Mouse (Mus musculus): ENCODE measurements around the gene Rnpep. TPM values are rescaled to one million over a fixed set of nuclear protein-coding genes. Genes with fewer than 3 reads are reported as not detected.

The Rnpep gene
- polyA plus RNA-seq, 1 experiment from 2014 or later: 54.7 TPM

DNA sequence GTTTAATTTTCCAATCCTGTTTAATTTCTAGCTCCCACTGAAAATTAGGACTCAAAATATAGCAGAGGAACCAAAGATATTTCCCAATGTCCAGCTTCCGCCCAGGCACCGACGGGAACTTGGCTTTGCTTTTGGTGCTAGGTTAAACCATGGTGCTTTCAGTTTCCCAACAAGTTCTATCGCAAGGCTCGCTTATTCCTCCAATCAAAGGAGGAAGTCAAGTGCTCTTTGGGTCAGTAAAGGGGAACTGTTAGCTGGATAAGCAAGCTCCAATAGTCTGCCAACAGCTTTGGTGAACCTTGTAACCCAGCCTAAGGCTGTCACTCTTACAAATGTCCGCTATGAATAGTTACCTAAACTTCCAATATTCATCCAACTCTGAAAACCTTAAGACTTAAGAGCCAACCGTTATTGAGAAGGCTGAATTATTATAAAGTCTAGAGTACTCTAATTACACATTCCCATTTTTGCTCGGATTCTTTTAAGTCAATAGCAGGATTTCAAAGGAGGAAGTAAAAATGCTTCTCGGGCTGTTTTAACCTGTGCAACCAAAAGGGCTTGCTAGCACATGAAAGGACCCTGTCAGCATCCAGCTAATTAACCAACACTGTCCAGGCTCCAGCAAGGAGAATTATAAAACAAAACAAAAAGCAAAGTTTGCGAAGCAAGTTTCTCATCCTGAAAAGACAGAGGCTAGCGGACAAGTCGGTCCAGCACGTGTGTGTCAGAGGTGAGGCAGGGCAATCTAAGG, 1.2 kb downstream of the Rnpep start:
- peak; percentile 25; the same call in 1 of the 2 replicates for ATAC-seq (ENCODE audit: low FRiP score, low TSS enrichment)
- Histone ChIP-seq H3K27ac (replicated peaks) (peak overlapping the region; percentile 97), H3K9me3 (ENCODE audit: control insufficient read depth, low read length) (no peaks in the 10 kb centered on the region), H3K36me3 (ENCODE audit: control insufficient read depth, insufficient read depth, low read length) (peaks cover 6% of the 10 kb centered on the region; the same call in 1 of the 2 replicates), H3K4me2 (replicated peaks; ENCODE audit: low read depth) (peak overlapping the region; percentile 87), H3K27me3 (ENCODE audit: control insufficient read depth, insufficient read depth, low read length) (no peaks in the 10 kb centered on the region), H3K4me1 (replicated peaks; ENCODE audit: control insufficient read depth, insufficient read depth) (no peaks in the 10 kb centered on the region), H3K4me3 (ENCODE audit: low read depth, low read length) (peak overlapping the region; percentile 83), H3K9ac (ENCODE audit: low read length) (peak overlapping the region; percentile 97)
- DNase-seq (ENCODE audit: low spot score): no peak
- WGBS: 19% methylated on average over 13 of the region's 13 CpGs
- TF ChIP-seq CTCF (IDR thresholded peaks at IDR 0.05; ENCODE audit: low read depth): no peak
- TF ChIP-seq EP300 (optimal IDR thresholded peaks at IDR 0.05): no peak

DNA sequence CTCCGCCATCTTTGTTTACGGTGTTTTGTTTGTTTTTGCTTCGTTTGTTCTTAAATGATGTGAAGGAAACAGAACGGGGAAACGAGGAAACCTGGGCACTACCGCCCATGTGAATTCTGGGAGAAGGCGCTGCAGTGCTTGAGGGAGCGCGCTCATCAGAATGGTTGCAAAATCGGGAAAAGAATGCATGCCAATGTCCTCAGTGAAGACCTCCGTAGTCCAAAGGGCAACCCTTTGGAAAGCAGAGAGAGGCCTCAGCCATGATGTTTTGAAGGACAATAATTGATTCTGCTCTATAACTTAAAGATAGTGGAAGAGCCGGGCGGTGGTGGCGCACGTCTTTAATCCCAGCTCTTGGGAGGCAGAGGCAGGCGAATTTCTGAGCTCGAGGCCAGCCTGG, 2.0 kb downstream of the Rnpep start:
- Histone ChIP-seq H3K36me3 (ENCODE audit: control insufficient read depth, insufficient read depth, low read length) (peaks cover 10% of the 10 kb centered on the region), H3K9ac (ENCODE audit: low read length) (no peak overlapping the region), H3K4me3 (ENCODE audit: low read depth, low read length) (no peak overlapping the region), H3K27ac (replicated peaks) (0 out of 2 replicates have a peak overlapping the region, but pooled peaks have one; percentile 97), H3K4me2 (replicated peaks; ENCODE audit: low read depth) (peak overlapping the region; percentile 87), H3K9me3 (ENCODE audit: control insufficient read depth, low read length) (no peaks in the 10 kb centered on the region), H3K27me3 (ENCODE audit: control insufficient read depth, insufficient read depth, low read length) (no peaks in the 10 kb centered on the region), H3K4me1 (replicated peaks; ENCODE audit: control insufficient read depth, insufficient read depth) (no peaks in the 10 kb centered on the region)
- WGBS: 90% methylated on average over 17 of the region's 17 CpGs
- TF ChIP-seq CTCF (IDR thresholded peaks at IDR 0.05; ENCODE audit: low read depth) (no peak), EP300 (optimal IDR thresholded peaks at IDR 0.05) (no peak)
- DNase-seq (ENCODE audit: low spot score) (no peak), ATAC-seq (ENCODE audit: low FRiP score, low TSS enrichment) (no peak)

DNA sequence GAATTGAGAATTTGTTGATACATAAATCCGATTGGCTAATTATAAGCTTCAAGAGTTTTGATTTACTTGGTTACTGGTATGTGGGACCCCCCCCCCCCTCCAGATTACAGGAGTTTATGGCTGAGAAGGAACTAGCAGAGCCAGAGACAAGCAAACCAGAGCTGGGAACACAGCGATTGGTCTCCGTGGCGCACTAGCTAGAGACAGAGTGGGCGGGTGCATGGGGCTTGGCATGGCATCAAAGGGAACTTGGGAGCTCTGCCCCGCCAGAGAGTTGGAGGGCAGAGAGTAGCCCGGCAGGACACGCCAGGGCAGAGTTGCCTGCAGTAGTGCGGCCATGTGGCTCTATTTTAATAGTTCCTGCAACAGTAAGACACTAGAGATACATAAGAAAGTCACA, 3.2 kb downstream of the Rnpep start:
- Histone ChIP-seq H3K36me3 (ENCODE audit: control insufficient read depth, insufficient read depth, low read length) (peaks cover 15% of the 10 kb centered on the region), H3K27me3 (ENCODE audit: control insufficient read depth, insufficient read depth, low read length) (no peaks in the 10 kb centered on the region), H3K4me3 (ENCODE audit: low read depth, low read length) (no peak overlapping the region), H3K27ac (replicated peaks) (no peak overlapping the region), H3K9ac (ENCODE audit: low read length) (no peak overlapping the region), H3K9me3 (ENCODE audit: control insufficient read depth, low read length) (no peaks in the 10 kb centered on the region), H3K4me1 (replicated peaks; ENCODE audit: control insufficient read depth, insufficient read depth) (no peaks in the 10 kb centered on the region), H3K4me2 (replicated peaks; ENCODE audit: low read depth) (no peak overlapping the region)
- TF ChIP-seq CTCF (IDR thresholded peaks at IDR 0.05; ENCODE audit: low read depth) (no peak), EP300 (optimal IDR thresholded peaks at IDR 0.05) (no peak)
- 35% methylated on average over 9 of the region's 9 CpGs for WGBS
- DNase-seq (ENCODE audit: low spot score) (peak; percentile 88), ATAC-seq (ENCODE audit: low FRiP score, low TSS enrichment) (peak; percentile 52; the same call in 1 of the 2 replicates)

DNA sequence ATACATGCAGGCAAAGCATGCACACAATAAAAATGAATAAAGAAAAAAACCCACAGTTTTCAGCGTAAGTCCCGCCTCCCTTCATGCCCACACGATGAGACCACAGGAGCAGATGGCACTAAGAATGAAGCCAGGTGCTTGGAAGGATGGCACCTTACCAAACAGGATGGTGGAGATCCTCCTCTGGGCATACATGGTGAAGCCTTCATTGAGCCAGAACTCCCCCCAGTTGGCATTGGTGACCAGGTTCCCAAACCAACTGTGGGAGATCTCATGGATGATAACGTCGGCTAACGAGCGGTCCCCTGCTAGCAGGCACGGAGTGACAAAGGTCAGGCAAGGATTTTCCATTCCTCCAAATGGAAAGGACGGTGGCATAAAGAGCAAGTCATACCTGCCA, 12.5 kb downstream of the Rnpep start:
- no peak overlapping the region for H3K4me2 ChIP-seq (replicated peaks; ENCODE audit: low read depth)
- peaks cover 17% of the 10 kb centered on the region for H3K36me3 ChIP-seq (ENCODE audit: control insufficient read depth, insufficient read depth, low read length)
- ATAC-seq (ENCODE audit: low FRiP score, low TSS enrichment): no peak
- no peak overlapping the region for H3K9ac ChIP-seq (ENCODE audit: low read length)
- H3K27me3 ChIP-seq (ENCODE audit: control insufficient read depth, insufficient read depth, low read length): no peaks in the 10 kb centered on the region
- DNase-seq (ENCODE audit: low spot score): no peak
- no peak for TF ChIP-seq EP300 (optimal IDR thresholded peaks at IDR 0.05)
- TF ChIP-seq CTCF (IDR thresholded peaks at IDR 0.05; ENCODE audit: low read depth): no peak
- H3K27ac ChIP-seq (replicated peaks): no peak overlapping the region
- no peaks in the 10 kb centered on the region for H3K9me3 ChIP-seq (ENCODE audit: control insufficient read depth, low read length)
- H3K4me1 ChIP-seq (replicated peaks; ENCODE audit: control insufficient read depth, insufficient read depth): no peaks in the 10 kb centered on the region
- no peak overlapping the region for H3K4me3 ChIP-seq (ENCODE audit: low read depth, low read length)
- 86% methylated on average over 9 of the region's 9 CpGs for WGBS

DNA sequence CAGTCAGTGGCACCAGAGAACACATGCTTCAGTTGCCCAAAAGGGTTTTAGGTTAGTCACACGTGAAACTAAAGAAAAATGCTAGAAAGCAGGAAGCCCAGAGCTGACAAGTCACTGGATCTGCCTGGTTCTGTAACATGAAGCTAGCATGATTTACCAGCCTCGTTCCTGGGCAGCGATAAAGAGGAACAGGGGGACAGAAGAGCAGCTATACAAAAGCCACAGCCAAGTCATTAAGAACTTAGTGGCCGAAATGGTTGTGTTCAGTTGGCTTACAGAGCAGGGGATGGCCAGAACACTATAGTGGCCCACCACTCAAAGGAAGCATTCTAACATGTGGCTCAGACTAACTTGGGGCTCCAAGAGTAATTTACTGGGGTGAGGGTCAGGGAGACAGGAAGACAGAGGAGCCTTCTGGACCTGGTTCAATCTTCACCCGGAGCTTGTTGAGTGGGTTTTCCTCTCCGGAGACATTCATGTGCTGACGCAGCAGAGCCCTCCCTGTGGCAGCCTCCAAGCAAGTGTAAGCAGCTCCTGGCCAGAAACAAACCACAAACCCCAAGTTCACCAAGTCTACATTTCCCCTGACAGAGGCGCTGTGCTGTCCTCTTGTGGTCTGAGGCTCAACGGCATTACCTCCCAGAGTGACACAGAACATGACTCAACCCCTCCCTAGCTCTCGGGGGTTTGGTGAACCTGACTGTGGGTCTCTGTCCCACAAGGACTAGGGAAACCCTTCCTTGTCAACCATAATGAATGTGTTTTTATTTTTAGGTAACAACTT, 16.0 kb downstream of the Rnpep start:
- H3K36me3 ChIP-seq (ENCODE audit: control insufficient read depth, insufficient read depth, low read length): peaks cover 14% of the 10 kb centered on the region; the same call in 1 of the 2 replicates

More for the DNA sequence above, 16.0 kb downstream of the Rnpep start:
- TF ChIP-seq CTCF (IDR thresholded peaks at IDR 0.05; ENCODE audit: low read depth) (peak; percentile 70), EP300 (optimal IDR thresholded peaks at IDR 0.05) (no peak)
- WGBS: 70% methylated on average over 10 of the region's 10 CpGs
- H3K27ac ChIP-seq (replicated peaks): peak overlapping the region; percentile 86; the same call in 1 of the 2 replicates
- no peak overlapping the region for H3K4me3 ChIP-seq (ENCODE audit: low read depth, low read length)
- H3K9me3 ChIP-seq (ENCODE audit: control insufficient read depth, low read length): no peaks in the 10 kb centered on the region
- ATAC-seq (ENCODE audit: low FRiP score, low TSS enrichment) (0 out of 2 replicates have a peak, but pooled peaks have one; percentile 11), DNase-seq (ENCODE audit: low spot score) (peak; percentile 63)
- H3K4me1 ChIP-seq (replicated peaks; ENCODE audit: control insufficient read depth, insufficient read depth): no peaks in the 10 kb centered on the region
- H3K9ac ChIP-seq (ENCODE audit: low read length): no peak overlapping the region
- H3K27me3 ChIP-seq (ENCODE audit: control insufficient read depth, insufficient read depth, low read length): no peaks in the 10 kb centered on the region
- H3K4me2 ChIP-seq (replicated peaks; ENCODE audit: low read depth): no peak overlapping the region

Data from stomach, postnatal 0 days (tissue).